Mouse (Mus musculus): Measurements from ENCODE around the gene Col6a4. TPM values are rescaled to one million over a fixed set of nuclear protein-coding genes. Genes with fewer than 3 reads are reported as not detected.

Col6a4 gene
- polyA plus RNA-seq, 1 experiment: not detected

DNA sequence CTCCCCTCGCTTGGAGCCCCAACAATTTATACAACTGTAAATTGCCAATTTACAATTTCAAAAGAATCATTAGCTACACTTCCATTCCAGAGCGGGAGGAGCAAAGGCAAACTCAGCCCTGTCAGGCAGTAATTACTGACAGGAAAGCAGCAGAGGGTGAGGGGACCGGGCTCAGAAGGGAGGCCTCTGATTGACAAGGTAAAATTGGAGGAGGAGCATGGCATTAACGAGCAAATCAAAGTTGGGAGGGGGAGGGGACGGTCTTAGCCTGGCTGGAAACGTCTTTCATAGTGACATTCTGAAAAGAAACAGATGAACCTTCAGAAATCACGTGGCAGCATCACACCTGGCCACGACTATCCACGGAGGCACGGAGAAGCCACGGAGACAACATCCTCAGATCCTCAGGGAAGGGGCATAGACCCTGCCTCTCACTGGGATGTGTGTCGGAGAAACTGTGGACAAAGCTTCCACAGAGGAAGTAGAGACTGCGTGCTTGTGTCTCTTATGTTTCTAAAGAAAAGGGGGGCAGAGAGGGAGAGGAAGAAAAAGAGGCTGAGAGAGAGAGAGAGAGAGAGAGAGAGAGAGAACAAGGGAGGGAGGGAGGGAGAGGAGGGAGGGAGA, 19.3 kb upstream of the Col6a4 start:
- TF ChIP-seq POLR2A (IDR thresholded peaks at IDR 0.05; ENCODE audit: borderline replicate concordance, low read depth, low read length) (no peak), CTCF (IDR thresholded peaks at IDR 0.05; ENCODE audit: low read depth, low read length) (no peak)

DNA sequence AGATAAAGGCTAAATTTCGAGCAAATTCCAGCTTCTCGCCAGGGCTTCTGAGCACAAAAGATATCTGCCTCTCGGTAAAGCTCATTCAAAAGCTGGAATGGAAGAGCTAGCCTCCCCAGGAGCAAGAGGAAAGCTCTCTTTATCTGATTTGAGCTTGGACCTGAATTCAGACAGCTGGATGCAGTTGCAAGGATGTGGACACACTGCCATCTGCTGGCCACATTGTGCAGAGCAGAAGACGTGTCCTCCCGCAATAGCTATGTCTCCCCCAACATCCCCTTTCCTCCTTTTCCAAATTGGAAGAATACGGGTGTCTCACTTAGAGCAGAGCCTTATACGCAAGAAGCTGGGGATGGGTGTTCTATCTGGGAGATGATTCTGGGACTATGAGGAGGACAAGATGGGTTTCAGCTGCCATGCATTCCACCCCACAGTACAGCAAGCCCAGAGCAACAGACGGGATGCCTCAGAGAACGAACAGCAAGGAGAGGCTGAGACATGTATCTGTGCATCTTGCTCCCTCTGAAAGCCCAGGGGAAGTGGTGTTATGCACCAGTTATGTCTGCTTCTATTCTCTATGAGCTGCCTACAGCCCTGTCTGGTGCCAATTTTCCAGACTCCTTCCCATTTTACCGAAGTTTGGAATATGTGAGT, 16.3 kb upstream of the Col6a4 start:
- Histone ChIP-seq H3K27ac (ENCODE audit: insufficient read depth, low read depth, low read length) (no peak overlapping the region), H3K4me1 (ENCODE audit: control insufficient read depth, insufficient read depth, low read length) (no peaks in the 10 kb centered on the region), H3K4me3 (ENCODE audit: insufficient read depth, low read length) (no peak overlapping the region)
- no peak for TF ChIP-seq POLR2A (IDR thresholded peaks at IDR 0.05; ENCODE audit: borderline replicate concordance, low read depth, low read length)
- no peak for TF ChIP-seq CTCF (IDR thresholded peaks at IDR 0.05; ENCODE audit: low read depth, low read length)

More for the DNA sequence above, 19.3 kb upstream of the Col6a4 start:
- Histone ChIP-seq H3K4me3 (ENCODE audit: insufficient read depth, low read length) (no peak overlapping the region), H3K27ac (ENCODE audit: insufficient read depth, low read depth, low read length) (no peak overlapping the region), H3K4me1 (ENCODE audit: control insufficient read depth, insufficient read depth, low read length) (no peaks in the 10 kb centered on the region)

DNA sequence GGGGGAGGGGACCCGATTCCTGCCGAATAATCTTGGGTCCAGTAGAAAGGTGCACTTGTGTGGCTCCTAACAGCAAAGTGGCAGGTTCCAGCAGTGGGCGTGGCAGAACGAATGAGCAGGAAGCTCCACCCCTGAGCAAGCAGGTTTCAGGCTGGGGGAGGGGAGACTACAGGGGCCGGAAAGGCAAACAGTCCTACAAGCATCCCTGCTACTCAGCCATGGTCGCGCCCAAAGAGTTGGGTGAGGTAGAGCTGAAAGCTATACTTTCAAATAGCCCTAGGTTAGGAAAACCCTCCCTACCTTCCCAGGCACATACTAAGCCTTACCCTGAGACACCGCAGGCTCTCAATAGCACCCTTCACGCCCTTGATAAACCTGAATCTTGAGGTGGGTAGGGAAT, 9.7 kb upstream of the Col6a4 start:
- no peak overlapping the region for H3K4me3 ChIP-seq (ENCODE audit: insufficient read depth, low read length)
- no peak overlapping the region for H3K27ac ChIP-seq (ENCODE audit: insufficient read depth, low read depth, low read length)
- TF ChIP-seq CTCF (IDR thresholded peaks at IDR 0.05; ENCODE audit: low read depth, low read length): no peak
- no peaks in the 10 kb centered on the region for H3K4me1 ChIP-seq (ENCODE audit: control insufficient read depth, insufficient read depth, low read length)

DNA sequence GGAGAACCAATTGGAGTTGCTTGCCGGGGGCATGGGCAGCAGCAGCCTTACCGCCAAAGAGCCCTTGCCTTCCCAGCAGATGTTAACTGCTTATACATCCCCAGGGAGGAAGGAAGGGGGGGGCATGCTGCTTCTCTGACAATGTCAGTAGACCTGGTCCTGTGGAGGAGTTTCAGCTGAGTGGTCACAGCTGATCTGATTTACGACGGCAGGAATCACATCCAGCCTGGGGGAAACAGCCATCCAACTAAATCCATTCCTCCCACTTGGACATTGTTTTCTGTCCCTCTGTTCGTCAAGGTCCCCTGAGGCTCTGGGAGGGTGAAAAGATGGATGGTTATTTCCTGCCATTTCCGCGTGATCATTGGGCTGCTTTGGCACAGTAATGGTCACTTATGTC, 7.8 kb upstream of the Col6a4 start:
- TF ChIP-seq CTCF (IDR thresholded peaks at IDR 0.05; ENCODE audit: low read depth, low read length) (no peak), POLR2A (IDR thresholded peaks at IDR 0.05; ENCODE audit: borderline replicate concordance, low read depth, low read length) (no peak)
- Histone ChIP-seq H3K4me3 (ENCODE audit: insufficient read depth, low read length) (no peak overlapping the region), H3K27ac (ENCODE audit: insufficient read depth, low read depth, low read length) (no peak overlapping the region), H3K4me1 (ENCODE audit: control insufficient read depth, insufficient read depth, low read length) (no peaks in the 10 kb centered on the region)

DNA sequence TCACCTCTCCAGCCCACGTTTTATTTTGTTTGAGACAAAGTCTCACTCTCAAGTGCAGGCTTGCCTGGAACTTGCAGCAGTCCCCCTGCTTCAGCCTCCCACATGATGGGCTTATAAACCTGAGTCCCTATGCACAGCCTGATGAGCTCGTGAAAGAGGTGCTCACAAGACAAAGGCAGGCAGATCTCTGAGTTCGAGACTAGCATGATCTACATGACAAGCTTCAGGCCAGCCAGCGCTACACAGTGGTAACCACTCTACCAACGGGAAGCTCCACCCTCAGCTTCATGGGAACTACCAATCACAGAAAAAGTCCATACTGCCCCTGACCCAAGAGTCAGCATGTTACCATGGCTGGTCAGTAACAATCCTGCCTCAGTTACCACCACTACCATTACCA, 4.6 kb upstream of the Col6a4 start:
- no peak overlapping the region for H3K4me3 ChIP-seq (ENCODE audit: insufficient read depth, low read length)
- no peak for TF ChIP-seq CTCF (IDR thresholded peaks at IDR 0.05; ENCODE audit: low read depth, low read length)
- no peak for TF ChIP-seq POLR2A (IDR thresholded peaks at IDR 0.05; ENCODE audit: borderline replicate concordance, low read depth, low read length)
- H3K4me1 ChIP-seq (ENCODE audit: control insufficient read depth, insufficient read depth, low read length): no peaks in the 10 kb centered on the region
- H3K27ac ChIP-seq (ENCODE audit: insufficient read depth, low read depth, low read length): no peak overlapping the region

DNA sequence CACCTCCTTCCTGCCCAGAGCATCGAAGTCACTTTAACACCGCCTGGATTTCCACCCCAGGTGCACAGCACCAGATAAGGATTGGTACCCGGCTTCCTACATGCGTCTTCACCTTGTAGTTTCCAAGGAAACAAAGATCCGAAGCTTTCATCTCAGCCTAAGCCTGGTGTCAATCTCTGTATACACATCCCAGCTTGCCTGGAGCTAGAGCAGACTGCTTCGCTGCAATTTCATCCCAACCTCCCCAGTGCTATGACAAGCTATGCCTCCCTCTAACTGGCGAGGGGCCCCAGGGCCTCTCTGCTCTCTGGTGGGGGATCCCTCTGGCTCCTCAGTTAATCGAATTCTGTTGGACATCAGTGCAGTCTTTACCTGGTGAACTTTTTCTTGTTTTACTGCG, 3.7 kb upstream of the Col6a4 start:
- H3K4me3 ChIP-seq (ENCODE audit: insufficient read depth, low read length): no peak overlapping the region
- H3K27ac ChIP-seq (ENCODE audit: insufficient read depth, low read depth, low read length): no peak overlapping the region
- no peak for TF ChIP-seq POLR2A (IDR thresholded peaks at IDR 0.05; ENCODE audit: borderline replicate concordance, low read depth, low read length)
- no peak for TF ChIP-seq CTCF (IDR thresholded peaks at IDR 0.05; ENCODE audit: low read depth, low read length)
- no peaks in the 10 kb centered on the region for H3K4me1 ChIP-seq (ENCODE audit: control insufficient read depth, insufficient read depth, low read length)

DNA sequence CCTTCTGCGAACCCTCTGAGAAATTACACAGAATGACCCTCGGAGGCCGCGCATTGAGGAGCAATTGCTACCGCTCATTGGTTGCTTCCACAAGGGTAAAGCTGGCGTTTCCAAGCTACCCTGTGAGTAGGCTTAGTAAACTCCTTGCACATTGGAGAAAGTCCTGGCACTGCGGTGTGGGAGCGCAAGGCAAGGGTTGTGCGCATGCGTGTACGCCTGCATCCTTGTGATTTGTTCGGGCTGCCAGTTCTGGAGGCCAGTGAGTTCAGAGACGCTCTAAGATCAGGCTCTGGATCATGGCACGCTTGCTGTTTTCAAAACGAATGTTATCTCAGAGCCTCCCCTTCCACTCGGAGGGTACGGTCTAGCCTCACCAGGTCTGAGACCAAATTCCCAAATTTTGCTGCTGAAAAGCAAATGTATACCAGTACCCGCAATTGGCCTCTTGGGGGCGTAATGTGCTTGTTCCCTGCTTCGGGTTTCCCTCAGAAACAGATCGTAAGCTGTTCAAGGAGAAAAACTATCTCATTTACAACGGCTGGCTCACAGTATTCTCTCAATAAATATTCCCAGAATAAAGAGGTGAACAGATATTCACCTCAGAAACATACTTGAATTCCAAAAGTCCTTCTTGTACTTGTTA, 2.9 kb upstream of the Col6a4 start:
- H3K4me3 ChIP-seq (ENCODE audit: insufficient read depth, low read length): no peak overlapping the region
- no peak overlapping the region for H3K27ac ChIP-seq (ENCODE audit: insufficient read depth, low read depth, low read length)
- no peaks in the 10 kb centered on the region for H3K4me1 ChIP-seq (ENCODE audit: control insufficient read depth, insufficient read depth, low read length)
- TF ChIP-seq POLR2A (IDR thresholded peaks at IDR 0.05; ENCODE audit: borderline replicate concordance, low read depth, low read length) (no peak), CTCF (IDR thresholded peaks at IDR 0.05; ENCODE audit: low read depth, low read length) (no peak)

DNA sequence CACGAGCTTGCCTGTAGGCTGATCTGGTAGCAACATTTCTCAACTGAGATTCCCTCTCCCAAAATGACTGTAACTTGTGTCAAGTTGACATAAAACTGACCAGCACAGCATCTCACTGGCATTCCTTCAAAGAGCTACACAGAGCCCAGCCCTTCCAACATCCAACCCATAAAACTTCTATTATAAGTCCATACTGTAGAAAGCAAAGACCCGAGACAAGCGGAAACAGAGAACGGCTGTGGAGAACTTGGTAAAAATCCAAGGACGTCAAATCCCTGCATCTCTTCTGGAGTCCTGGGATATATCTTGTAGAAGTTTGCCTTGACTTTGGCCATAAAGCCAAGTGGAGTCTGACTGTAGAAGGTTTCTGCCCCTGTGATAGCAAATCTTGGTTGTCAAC, 15.1 kb downstream of the Col6a4 start:
- TF ChIP-seq CTCF (IDR thresholded peaks at IDR 0.05; ENCODE audit: low read depth, low read length): no peak
- H3K27ac ChIP-seq (ENCODE audit: insufficient read depth, low read depth, low read length): no peak overlapping the region
- no peak overlapping the region for H3K4me3 ChIP-seq (ENCODE audit: insufficient read depth, low read length)
- no peaks in the 10 kb centered on the region for H3K4me1 ChIP-seq (ENCODE audit: control insufficient read depth, insufficient read depth, low read length)

DNA sequence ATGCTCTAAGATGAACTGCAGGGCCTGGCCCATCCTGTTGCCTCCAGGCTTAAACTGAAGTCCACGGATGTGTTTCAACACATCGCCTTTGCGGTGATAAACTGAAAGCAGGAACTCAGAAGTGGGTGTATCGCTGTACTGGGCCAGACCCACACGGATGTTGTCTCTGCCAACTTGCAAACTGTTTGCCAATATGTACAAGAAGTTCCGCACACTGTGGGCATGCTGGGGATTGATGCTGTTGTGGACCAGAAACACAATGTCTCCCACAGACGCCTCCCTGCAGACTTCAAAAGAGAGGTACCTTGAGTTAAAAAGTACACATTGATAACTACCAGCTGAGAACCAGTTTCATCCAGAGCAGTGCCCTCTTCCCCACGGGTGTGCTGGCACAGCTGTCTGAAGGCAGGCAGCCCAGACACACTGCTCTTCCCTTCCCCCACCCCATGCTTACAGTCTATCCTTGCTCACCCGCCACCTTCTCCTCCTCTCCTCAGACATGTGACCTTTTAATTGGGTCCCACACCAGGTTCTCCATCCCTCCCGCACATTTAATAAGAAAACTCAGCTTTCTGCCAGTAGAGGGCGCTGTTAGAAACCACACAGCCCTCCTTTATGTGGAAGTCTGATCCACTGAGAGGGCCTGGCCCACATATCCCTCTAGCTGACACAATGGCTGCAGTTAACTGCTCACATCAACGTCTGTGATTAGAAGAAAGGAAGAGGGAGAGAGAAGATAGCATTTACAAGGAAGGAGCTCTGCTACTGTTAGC, 16.1 kb downstream of the Col6a4 start:
- no peak overlapping the region for H3K4me3 ChIP-seq (ENCODE audit: insufficient read depth, low read length)
- TF ChIP-seq POLR2A (IDR thresholded peaks at IDR 0.05; ENCODE audit: borderline replicate concordance, low read depth, low read length) (no peak), CTCF (IDR thresholded peaks at IDR 0.05; ENCODE audit: low read depth, low read length) (no peak)
- no peak overlapping the region for H3K27ac ChIP-seq (ENCODE audit: insufficient read depth, low read depth, low read length)
- H3K4me1 ChIP-seq (ENCODE audit: control insufficient read depth, insufficient read depth, low read length): no peaks in the 10 kb centered on the region

DNA sequence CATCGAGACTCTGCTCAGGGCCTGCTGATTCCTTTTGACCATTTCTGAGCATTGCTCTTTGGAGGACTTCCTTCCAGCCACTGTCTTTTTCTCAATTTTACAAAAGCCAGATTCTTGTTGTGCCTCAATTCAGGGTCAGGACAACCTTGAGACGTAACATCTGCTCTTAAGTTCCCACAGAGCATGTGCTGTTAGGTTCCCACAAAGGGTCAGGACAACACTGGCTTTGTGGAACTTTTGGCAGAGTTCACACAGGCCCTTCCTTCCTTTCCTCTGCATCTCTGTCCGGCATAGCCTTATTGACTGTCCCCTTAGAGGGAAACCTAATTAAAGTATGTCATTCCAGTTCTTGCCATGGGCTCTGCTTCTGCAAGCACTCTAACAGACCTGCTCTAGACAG, 18.6 kb downstream of the Col6a4 start:
- Histone ChIP-seq H3K4me3 (ENCODE audit: insufficient read depth, low read length) (no peak overlapping the region), H3K27ac (ENCODE audit: insufficient read depth, low read depth, low read length) (no peak overlapping the region), H3K4me1 (ENCODE audit: control insufficient read depth, insufficient read depth, low read length) (no peaks in the 10 kb centered on the region)
- no peak for TF ChIP-seq CTCF (IDR thresholded peaks at IDR 0.05; ENCODE audit: low read depth, low read length)

Measured in bone marrow macrophage, adult 2 months (primary cell).